Mouse (Mus musculus) stomach, postnatal 0 days (tissue): ENCODE measurements at regions not wholly inside any gene's neighbourhood (a gene's known extent, or its start where the extent isn't known, plus 50 kb on each side); places are given as distances from the start of the nearest gene placed in this dataset.

Experiments used
- ATAC-seq: fragments of 200-750 bp; cut with Nextera tagmentation; 2 replicates; pipeline ENCODE4 v1.8.0; 2017; ENCODE audit not compliant: low FRiP score, low TSS enrichment
- DNase-seq: peaks from one replicate; pipeline ENCODE4 v3.0.0-alpha.2; 2016; ENCODE audit warnings: low spot score
- H3K27ac ChIP-seq: fragments of 300-500 bp; sonication (generic); replicated peaks from 2 replicates; pipeline ENCODE4 v1.5.1; 2014; ENCODE audit warnings: mild to moderate bottlenecking, control low read depth
- H3K27me3 ChIP-seq: fragments of 300-500 bp; sonication (generic); 2 replicates; pipeline ENCODE4 v1.6.1; 2014; ENCODE audit warnings: low read length; ENCODE audit not compliant: control insufficient read depth, insufficient read depth
- H3K36me3 ChIP-seq: fragments of 300-500 bp; sonication (generic); 2 replicates; pipeline ENCODE4 v1.6.1; 2014; ENCODE audit warnings: low read length, mixed read lengths; ENCODE audit not compliant: control insufficient read depth, insufficient read depth
- H3K4me1 ChIP-seq: fragments of 300-500 bp; sonication (generic); replicated peaks from 2 replicates; pipeline ENCODE4 v1.6.1; 2014; ENCODE audit warnings: antibody characterized with exemption; ENCODE audit not compliant: control insufficient read depth, insufficient read depth
- H3K4me2 ChIP-seq: fragments of 300-500 bp; sonication (generic); replicated peaks from 2 replicates; pipeline ENCODE4 v1.6.1; 2014; ENCODE audit warnings: low read depth, mild to moderate bottlenecking, control low read depth, moderate library complexity
- H3K4me3 ChIP-seq: fragments of 300-500 bp; sonication (generic); 2 replicates; pipeline ENCODE4 v1.5.1; 2014; ENCODE audit warnings: low read depth, low read length, control low read depth
- H3K9ac ChIP-seq: fragments of 300-500 bp; sonication (generic); 2 replicates; pipeline ENCODE4 v1.6.1; 2014; ENCODE audit warnings: mild to moderate bottlenecking, low read length, control low read depth, mixed read lengths
- H3K9me3 ChIP-seq: fragments of 300-500 bp; sonication (generic); 2 replicates; pipeline ENCODE4 v1.6.1; 2016; ENCODE audit warnings: low read length; ENCODE audit not compliant: control insufficient read depth
- CTCF ChIP-seq: IDR thresholded peaks from 2 replicates; pipeline ENCODE4 v1.5.1; 2016; ENCODE audit warnings: antibody characterized with exemption, low read depth, mild to moderate bottlenecking, moderate library complexity
- EP300 ChIP-seq: optimal IDR thresholded peaks from 2 replicates; pipeline ENCODE3; 2016; ENCODE audit warnings: antibody characterized with exemption
- WGBS: fragments of 180-500 bp; shearing (Covaris S2); extraction: QIAGEN DNeasy Blood & Tissue Kit; methylation state at CpG from one replicate; pipeline ENCODE4 v1.1.7; 2014; 5-methylcytosine and 5-hydroxymethylcytosine counted together

- no peak overlapping the region for H3K27ac ChIP-seq
Observed at GRCm38 (mm10) chr15:68412697-68413096, 1912.0 kb upstream of the Lrrc6 start.

GRCm38 (mm10) chr15:68412156-68412555 lies 1911.4 kb upstream of the Lrrc6 start:
- no peak overlapping the region for H3K27ac ChIP-seq
- H3K27me3 ChIP-seq = no peaks in the 10 kb centered on the region
- H3K36me3 ChIP-seq = no peaks in the 10 kb centered on the region
- no peak for DNase-seq
- H3K9ac ChIP-seq = no peak overlapping the region
- TF ChIP-seq EP300 (no peak), CTCF (no peak)
- WGBS = 88% methylated on average over 3 of the region's 3 CpGs
- no peaks in the 10 kb centered on the region for H3K9me3 ChIP-seq
- H3K4me2 ChIP-seq = no peak overlapping the region
- no peak for ATAC-seq
- no peak overlapping the region for H3K4me3 ChIP-seq
- H3K4me1 ChIP-seq = no peaks in the 10 kb centered on the region

More at GRCm38 (mm10) chr15:68412697-68413096, 1912.0 kb upstream of the Lrrc6 start:
- ATAC-seq = no peak
- H3K4me3 ChIP-seq = no peak overlapping the region
- no peak for TF ChIP-seq EP300
- no peak for TF ChIP-seq CTCF
- H3K4me2 ChIP-seq = no peak overlapping the region
- no peak overlapping the region for H3K9ac ChIP-seq
- no peaks in the 10 kb centered on the region for H3K9me3 ChIP-seq
- no peak for DNase-seq
- H3K27me3 ChIP-seq = no peaks in the 10 kb centered on the region
- WGBS = 79% methylated on average over 2 of the region's 2 CpGs
- no peaks in the 10 kb centered on the region for H3K36me3 ChIP-seq
- no peaks in the 10 kb centered on the region for H3K4me1 ChIP-seq

- no peaks in the 10 kb centered on the region for H3K9me3 ChIP-seq
- WGBS = 88% methylated on average over 3 of the region's 3 CpGs
Observed at GRCm38 (mm10) chr15:68403554-68404070, 1902.9 kb upstream of the Lrrc6 start.

GRCm38 (mm10) chr15:68401726-68402125 lies 1901.0 kb upstream of the Lrrc6 start:
- Histone ChIP-seq H3K9ac (no peak overlapping the region), H3K36me3 (no peaks in the 10 kb centered on the region), H3K4me1 (no peaks in the 10 kb centered on the region), H3K27me3 (no peaks in the 10 kb centered on the region), H3K9me3 (no peaks in the 10 kb centered on the region), H3K4me2 (no peak overlapping the region), H3K27ac (no peak overlapping the region), H3K4me3 (no peak overlapping the region)
- WGBS = 56% methylated on average over 1 of the region's 1 CpGs
- no peak for ATAC-seq
- TF ChIP-seq CTCF = no peak
- TF ChIP-seq EP300 = no peak
- DNase-seq = no peak

More at GRCm38 (mm10) chr15:68403554-68404070, 1902.9 kb upstream of the Lrrc6 start:
- no peaks in the 10 kb centered on the region for H3K4me1 ChIP-seq
- H3K27me3 ChIP-seq = no peaks in the 10 kb centered on the region
- ATAC-seq = no peak
- TF ChIP-seq CTCF (no peak), EP300 (no peak)
- H3K27ac ChIP-seq = no peak overlapping the region
- no peak for DNase-seq
- H3K9ac ChIP-seq = no peak overlapping the region
- no peaks in the 10 kb centered on the region for H3K36me3 ChIP-seq
- no peak overlapping the region for H3K4me2 ChIP-seq
- no peak overlapping the region for H3K4me3 ChIP-seq

GRCm38 (mm10) chr15:68401006-68401405 lies 1900.3 kb upstream of the Lrrc6 start:
- Histone ChIP-seq H3K27ac (no peak overlapping the region), H3K9ac (no peak overlapping the region), H3K9me3 (no peaks in the 10 kb centered on the region), H3K4me2 (no peak overlapping the region), H3K4me1 (no peaks in the 10 kb centered on the region), H3K36me3 (no peaks in the 10 kb centered on the region), H3K27me3 (no peaks in the 10 kb centered on the region), H3K4me3 (no peak overlapping the region)
- 65% methylated on average over 4 of the region's 4 CpGs for WGBS
- DNase-seq = no peak
- ATAC-seq = no peak
- no peak for TF ChIP-seq EP300

- H3K9me3 ChIP-seq = no peaks in the 10 kb centered on the region
- no peaks in the 10 kb centered on the region for H3K4me1 ChIP-seq
- no peak overlapping the region for H3K27ac ChIP-seq
- WGBS = 90% methylated on average over 6 of the region's 6 CpGs
- no peaks in the 10 kb centered on the region for H3K27me3 ChIP-seq
- no peak overlapping the region for H3K9ac ChIP-seq
- no peaks in the 10 kb centered on the region for H3K36me3 ChIP-seq
- H3K4me2 ChIP-seq = no peak overlapping the region
- no peak overlapping the region for H3K4me3 ChIP-seq
- DNase-seq (no peak), ATAC-seq (no peak)
- TF ChIP-seq CTCF (no peak), EP300 (no peak)
Observed at GRCm38 (mm10) chr15:68396566-68396965, 1895.9 kb upstream of the Lrrc6 start.
